ENCODE assay signal across 32 mouse cellular contexts in the genomic region with DNA sequence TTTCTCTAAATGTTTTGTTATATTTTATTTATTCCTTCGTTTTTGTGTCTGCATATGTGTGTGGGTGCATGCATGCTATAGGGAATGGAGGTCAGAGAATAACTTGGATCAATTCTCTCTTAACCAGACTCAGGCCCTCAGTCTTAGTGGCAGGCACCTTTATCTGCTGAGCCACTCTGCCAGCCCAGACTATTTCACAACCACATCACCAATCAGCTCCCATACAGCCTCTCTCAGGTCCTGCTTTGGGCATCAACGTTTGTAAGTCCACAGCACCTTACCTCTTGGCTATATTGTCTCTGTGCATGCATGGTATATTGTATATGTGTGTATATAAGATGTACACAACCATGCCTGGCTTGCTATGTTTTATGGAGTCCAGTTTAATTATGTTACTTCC.
DNase-seq lines count a peak whose midpoint lies in the region; ATAC-seq and TF ChIP-seq lines count a peak whose summit lies in the region.
"Had no signal": no experiment of that assay in that cellular context is flagged by ENCODE, and none has a peak within 500 bp of the region (broad histone marks: within the 10 kb centered on the region; RNA-seq: fewer than 3 reads in every experiment).

No protein-coding gene starts in this region.

- no peak for TF ChIP-seq CTCF in testis, adult 2 months (IDR thresholded peaks at IDR 0.05; ENCODE audit: control insufficient read depth, insufficient read depth, insufficient replicate concordance, low read depth, low read length)

- H3K9ac ChIP-seq in forebrain, embryonic 15.5 days (replicated peaks) = no peak overlapping the region
- H3K9ac ChIP-seq: embryonic facial prominence, embryonic 15.5 days; forebrain, embryonic 12.5 days; hindbrain, embryonic 14.5 days; midbrain, embryonic 12.5 days; neural tube, embryonic 15.5 days had no signal

- peak; percentile 49 for DNase-seq in heart, adult 11 months
- no peak for DNase-seq in heart, postnatal 10 days
- DNase-seq in testis, postnatal 14 days (ENCODE audit: low spot score) = no peak
- DNase-seq in urinary bladder, postnatal 36 days (ENCODE audit: low spot score in 2 of 2) = no peak
- DNase-seq: adrenal gland, postnatal 25 days; B cell, adult 2 months; cerebellum, adult 18-20 months; cerebellum, postnatal 10 days; gastrocnemius, postnatal 25 days; heart, adult 18-20 months; heart, postnatal 4 days; kidney, adult 9 months; kidney, postnatal 10 days; layer of hippocampus, postnatal 36 days; left cerebral cortex, postnatal 4 days; retina, postnatal 1 day; right cerebral cortex, postnatal 14 days; thymus, postnatal 25 days had no signal

- no peaks in the 10 kb centered on the region for H3K27me3 ChIP-seq in testis, adult 2 months (ENCODE audit: control insufficient read depth, insufficient read depth, low read length)
- no peaks in the 10 kb centered on the region for H3K27me3 ChIP-seq in forebrain, embryonic 15.5 days
- H3K27me3 ChIP-seq: CH12.LX; embryonic facial prominence, embryonic 15.5 days; forebrain, embryonic 12.5 days; midbrain, embryonic 12.5 days; neural tube, embryonic 15.5 days had no signal

- no peak overlapping the region for H3K4me2 ChIP-seq in forebrain, embryonic 15.5 days (replicated peaks)
- H3K4me2 ChIP-seq: embryonic facial prominence, embryonic 15.5 days; forebrain, embryonic 12.5 days; heart, embryonic 11.5 days; hindbrain, embryonic 14.5 days; midbrain, embryonic 12.5 days; neural tube, embryonic 15.5 days had no signal

- peaks cover 12% of the 10 kb centered on the region for H3K4me1 ChIP-seq in testis, adult 2 months (ENCODE audit: control insufficient read depth, insufficient read depth, low read length)
- H3K4me1 ChIP-seq in forebrain, embryonic 15.5 days = no peaks in the 10 kb centered on the region
- H3K4me1 ChIP-seq: embryonic facial prominence, embryonic 15.5 days; neural tube, embryonic 15.5 days had no signal

- intact Hi-C loops in heart, postnatal 10 days (cut with DNase I) = no loop called here

- no peak for TF ChIP-seq POLR2A in testis, adult 2 months (IDR thresholded peaks at IDR 0.05; ENCODE audit: control insufficient read depth, low read depth, low read length)

- WGBS in forebrain, embryonic 15.5 days = 80% methylated on average over 2 of the region's 2 CpGs

- ATAC-seq in megakaryocyte progenitor cell, adult 5-6 weeks (replicated peaks; ENCODE audit: poor library complexity) = peak; percentile 74
- no peak for ATAC-seq in forebrain, embryonic 15.5 days (replicated peaks)
- ATAC-seq: intestine, postnatal 0 days; lung, postnatal 0 days had no signal

- H3K9me3 ChIP-seq in forebrain, embryonic 15.5 days = no peaks in the 10 kb centered on the region
- H3K9me3 ChIP-seq: embryonic facial prominence, embryonic 10.5 days; embryonic facial prominence, embryonic 15.5 days; forebrain, embryonic 12.5 days; midbrain, embryonic 12.5 days; neural tube, embryonic 15.5 days had no signal

- peak overlapping the region; percentile 61 for H3K27ac ChIP-seq in testis, adult 2 months (ENCODE audit: control insufficient read depth, insufficient read depth, low read depth, low read length)
- no peak overlapping the region for H3K27ac ChIP-seq in forebrain, embryonic 15.5 days (replicated peaks)
- H3K27ac ChIP-seq: embryonic facial prominence, embryonic 10.5 days; embryonic facial prominence, embryonic 15.5 days; forebrain, embryonic 12.5 days; hindbrain, embryonic 14.5 days; macrophage; midbrain, embryonic 12.5 days; neural tube, embryonic 15.5 days had no signal

- H3K4me3 ChIP-seq in testis, adult 2 months (ENCODE audit: control insufficient read depth, low read depth, low read length) = peak overlapping the region; percentile 70
- no peak overlapping the region for H3K4me3 ChIP-seq in forebrain, embryonic 15.5 days
- H3K4me3 ChIP-seq: embryonic facial prominence, embryonic 10.5 days; embryonic facial prominence, embryonic 15.5 days; forebrain, embryonic 12.5 days; midbrain, embryonic 12.5 days; neural tube, embryonic 15.5 days had no signal

- H3K36me3 ChIP-seq in testis, adult 2 months (ENCODE audit: control insufficient read depth, insufficient read depth, low read length) = no peaks in the 10 kb centered on the region
- no peaks in the 10 kb centered on the region for H3K36me3 ChIP-seq in forebrain, embryonic 15.5 days
- H3K36me3 ChIP-seq: embryonic facial prominence, embryonic 10.5 days; embryonic facial prominence, embryonic 15.5 days; forebrain, embryonic 12.5 days; midbrain, embryonic 12.5 days; neural tube, embryonic 15.5 days had no signal
